11 mouse cellular contexts compared by ENCODE assay signal in the genomic region with DNA sequence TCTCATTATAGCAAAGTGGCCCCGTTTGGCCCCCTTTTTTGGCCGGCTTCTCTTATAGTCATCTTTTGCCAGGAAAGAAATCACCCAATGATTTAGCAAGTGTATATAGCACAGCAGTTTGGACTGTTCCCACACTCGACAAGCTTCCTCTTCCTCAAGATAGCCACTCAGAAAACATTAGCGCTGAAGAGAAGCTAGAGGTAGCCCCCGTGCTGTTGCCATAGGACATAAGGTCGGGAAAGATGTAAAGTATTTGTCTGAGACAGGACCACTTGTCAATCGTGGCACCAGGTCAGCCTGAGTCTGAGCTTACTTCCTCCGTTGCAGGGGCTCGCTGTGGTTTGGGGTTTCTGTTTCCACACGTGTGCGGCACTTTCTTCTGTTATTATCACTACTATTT. TPM values are rescaled to one million over a fixed set of nuclear protein-coding genes. Genes with fewer than 3 reads are reported as not detected.
A peak's percentile ranks its signal among the peaks of the same experiment; 100 is the strongest.
DNase-seq lines count a peak whose midpoint lies in the region; ATAC-seq lines count a peak whose summit lies in the region.
"Had no signal": no experiment of that assay in that cellular context is flagged by ENCODE, and none has a peak within 500 bp of the region (broad histone marks: within the 10 kb centered on the region; RNA-seq: fewer than 3 reads in every experiment).

No protein-coding gene starts in this region.

- H3K27me3 ChIP-seq in kidney, embryonic 14.5 days (ENCODE audit: control insufficient read depth, insufficient read depth, low read length), result peaks cover 47% of the 10 kb centered on the region
- peaks cover 75% of the 10 kb centered on the region for H3K27me3 ChIP-seq in limb, embryonic 15.5 days
- no peaks in the 10 kb centered on the region for H3K27me3 ChIP-seq in splenic B cell, adult 2 months (ENCODE audit: control insufficient read depth, insufficient read depth, low read length, poor library complexity, severe bottlenecking)

- DNase-seq in kidney, adult 9 months, result no peak
- peak; percentile 38 for DNase-seq in splenic B cell, adult 2 months (ENCODE audit: low read depth, low spot score)
- no peak for DNase-seq in gastrocnemius, postnatal 4 days (ENCODE audit: low spot score in 2 of 2)
- DNase-seq in lung, postnatal 10 days, result no peak
- DNase-seq: cerebellum, adult 9-10 months; heart, adult 18-20 months had no signal

- WGBS in kidney, embryonic 14.5 days, result 33% methylated on average over 11 of the region's 11 CpGs
- WGBS in limb, embryonic 15.5 days, result 30% methylated on average over 11 of the region's 11 CpGs

- no peaks in the 10 kb centered on the region for H3K36me3 ChIP-seq in kidney, embryonic 14.5 days (ENCODE audit: control insufficient read depth, insufficient read depth, low read length)
- no peaks in the 10 kb centered on the region for H3K36me3 ChIP-seq in limb, embryonic 15.5 days
- H3K36me3 ChIP-seq in splenic B cell, adult 2 months (ENCODE audit: control insufficient read depth, insufficient read depth, low read length, poor library complexity, severe bottlenecking), result no peaks in the 10 kb centered on the region
- H3K36me3 ChIP-seq: G1E; lung, embryonic 15.5 days had no signal

- no peak overlapping the region for H3K27ac ChIP-seq in kidney, embryonic 14.5 days (ENCODE audit: low read depth, low read length)
- H3K27ac ChIP-seq in limb, embryonic 15.5 days, result no peak overlapping the region
- H3K27ac ChIP-seq: lung, embryonic 15.5 days had no signal

- no peak overlapping the region for H3K9ac ChIP-seq in kidney, embryonic 14.5 days (ENCODE audit: low read depth, low read length)
- no peak overlapping the region for H3K9ac ChIP-seq in limb, embryonic 15.5 days

- H3K4me3 ChIP-seq in kidney, embryonic 14.5 days (ENCODE audit: low read length), result peak overlapping the region; percentile 63; the same call in 1 of the 2 replicates
- H3K4me3 ChIP-seq in limb, embryonic 15.5 days, result peak overlapping the region; percentile 53; the same call in 1 of the 2 replicates

- no peak overlapping the region for H3K4me2 ChIP-seq in kidney, embryonic 14.5 days (replicated peaks; ENCODE audit: low read depth, low read length)
- peak overlapping the region; percentile 99 for H3K4me2 ChIP-seq in limb, embryonic 15.5 days

- no peaks in the 10 kb centered on the region for H3K9me3 ChIP-seq in kidney, embryonic 14.5 days (ENCODE audit: control insufficient read depth, low read length)
- H3K9me3 ChIP-seq in limb, embryonic 15.5 days, result no peaks in the 10 kb centered on the region
- H3K9me3 ChIP-seq: G1E; lung, embryonic 15.5 days had no signal

- ATAC-seq in kidney, embryonic 14.5 days (ENCODE audit: low FRiP score, low TSS enrichment), result no peak
- ATAC-seq in hematopoietic stem cell, adult 5-6 weeks (replicated peaks in 1 of 2; ENCODE audit: insufficient read depth in 1 of 2, low FRiP score in 2 of 2, low TSS enrichment in 1 of 2, low read depth in 1 of 2, poor library complexity in 2 of 2, severe bottlenecking in 2 of 2), result peak; percentile 15 to 40; a peak in 2 of 4 replicates
- no peak for ATAC-seq in limb, embryonic 15.5 days (ENCODE audit: insufficient number of reproducible peaks, low FRiP score, low TSS enrichment, low read depth)

- peaks cover 3% of the 10 kb centered on the region; the same call in 1 of the 2 replicates for H3K4me1 ChIP-seq in kidney, embryonic 14.5 days (ENCODE audit: control insufficient read depth, insufficient read depth, low read length)
- peaks cover 22% of the 10 kb centered on the region for H3K4me1 ChIP-seq in limb, embryonic 15.5 days

RNA-seq across cellular contexts. Expression of a gene that starts 1.1 kb away (rescaled TPM):
- 3.3 and 6.1 TPM in 2 replicates for polyA plus RNA-seq in kidney, embryonic 14.5 days (2014; fragmentation: Nextera tagmentation; extraction: Ambion mirVana)
- 4.4 and 7.6 TPM in 2 replicates for total RNA-seq in hematopoietic stem cell, adult 5-6 weeks (2017)
- polyA plus RNA-seq in limb, embryonic 15.5 days (2015; fragmentation: Nextera tagmentation; extraction: Ambion mirVana), result 3.9 and 4.6 TPM in 2 replicates
- total RNA-seq in gastrocnemius, postnatal 4 days (2021), result 10 to 100 TPM; 12.6 to 14.4 TPM

RNA-seq across cellular contexts. Expression of a gene that starts 34.2 kb away (rescaled TPM):
- polyA plus RNA-seq in kidney, embryonic 14.5 days (2014; fragmentation: Nextera tagmentation; extraction: Ambion mirVana), result 17.9 and 49.4 TPM in 2 replicates
- total RNA-seq in hematopoietic stem cell, adult 5-6 weeks (2017), result 82.9 and 85.7 TPM in 2 replicates
- polyA plus RNA-seq in limb, embryonic 15.5 days (2015; fragmentation: Nextera tagmentation; extraction: Ambion mirVana), result 34.5 and 36.6 TPM in 2 replicates
- total RNA-seq in gastrocnemius, postnatal 4 days (2021), result 10 to 100 TPM; 46.0 to 49.1 TPM

Comparison
In these comparisons a context has a peak if more than half of its experiments do, and no peak if none do; other contexts are left out.
1. ATAC-seq: peak in hematopoietic stem cell, adult 5-6 weeks (2 of 2); none in kidney, embryonic 14.5 days (single experiment) and limb, embryonic 15.5 days (single experiment).